Mouse (Mus musculus): ENCODE data around the gene Mpp6.

DNA sequence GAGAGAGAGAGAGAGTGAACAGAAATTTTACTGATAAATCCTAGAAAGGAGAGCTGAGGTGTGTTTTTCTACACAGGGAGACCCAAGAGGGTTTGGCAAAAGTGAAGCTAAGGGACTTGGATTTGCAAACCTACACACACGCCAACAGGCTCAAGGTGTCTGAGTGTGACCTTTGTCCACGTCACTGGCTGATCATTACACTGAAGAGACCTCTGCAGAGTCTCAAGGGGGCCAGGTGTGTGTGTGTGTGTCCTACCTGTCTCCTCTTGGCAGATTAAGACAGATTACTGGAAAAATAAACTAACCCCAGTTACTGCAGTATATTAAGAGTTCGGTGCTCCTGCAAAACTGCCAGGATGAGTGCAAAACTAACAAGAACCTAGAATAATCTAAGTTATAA is 27.6 kb downstream of the Mpp6 start:
- TF ChIP-seq CTCF (IDR thresholded peaks at IDR 0.05; ENCODE audit: low read depth, low read length) (no peak), POLR2A (IDR thresholded peaks at IDR 0.05; ENCODE audit: insufficient read depth, low read length) (no peak), EP300 (IDR thresholded peaks at IDR 0.05; ENCODE audit: insufficient read depth, low read depth, low read length) (no peak)
